Mouse (Mus musculus): Measurements from ENCODE around the gene Vps18.
A peak's percentile ranks its signal among the peaks of the same experiment; 100 is the strongest.

Gene Vps18

GRCm38 (mm10) chr2:119288270-119288882 lies at the start of gene Vps18:
Gene Vps18 (plus strand): TSS chr2:119288740.
- DNase-seq (ENCODE audit: low read depth, low spot score) = peak; percentile 98

- DNase-seq (ENCODE audit: low read depth, low spot score) = no peak
Measured at GRCm38 (mm10) chr2:119240075-119240818, 48.3 kb upstream of the Vps18 start.

- no peak for DNase-seq (ENCODE audit: low read depth, low spot score)
Measured at GRCm38 (mm10) chr2:119240819-119241186, 47.7 kb upstream of the Vps18 start.

DNA sequence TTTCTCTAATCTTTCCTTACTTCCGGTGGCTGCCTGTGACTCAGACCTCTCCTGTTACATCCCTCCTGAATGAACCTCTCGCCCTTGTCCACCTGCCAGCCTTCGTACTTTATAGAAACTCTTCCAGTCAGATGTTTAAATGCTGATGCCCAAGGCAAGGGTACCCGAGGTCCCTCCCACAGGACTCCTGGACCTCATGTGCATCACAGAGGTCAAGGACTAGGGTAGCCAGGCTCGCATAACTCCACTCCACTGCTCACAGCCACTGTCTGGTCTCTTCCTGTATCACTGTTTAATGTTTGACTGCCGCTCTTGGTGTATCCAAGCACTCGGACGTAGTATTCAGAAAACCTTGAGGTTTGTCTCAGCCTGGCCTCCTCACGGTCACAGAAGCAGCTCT lies 46.0 kb upstream of the Vps18 start:
- no peak for DNase-seq (ENCODE audit: low read depth, low spot score)

- DNase-seq (ENCODE audit: low read depth, low spot score) = no peak
Measured at GRCm38 (mm10) chr2:119245246-119245645, 43.3 kb upstream of the Vps18 start.

- DNase-seq (ENCODE audit: low read depth, low spot score) = no peak
Measured at GRCm38 (mm10) chr2:119247904-119248303, 40.6 kb upstream of the Vps18 start.

DNA sequence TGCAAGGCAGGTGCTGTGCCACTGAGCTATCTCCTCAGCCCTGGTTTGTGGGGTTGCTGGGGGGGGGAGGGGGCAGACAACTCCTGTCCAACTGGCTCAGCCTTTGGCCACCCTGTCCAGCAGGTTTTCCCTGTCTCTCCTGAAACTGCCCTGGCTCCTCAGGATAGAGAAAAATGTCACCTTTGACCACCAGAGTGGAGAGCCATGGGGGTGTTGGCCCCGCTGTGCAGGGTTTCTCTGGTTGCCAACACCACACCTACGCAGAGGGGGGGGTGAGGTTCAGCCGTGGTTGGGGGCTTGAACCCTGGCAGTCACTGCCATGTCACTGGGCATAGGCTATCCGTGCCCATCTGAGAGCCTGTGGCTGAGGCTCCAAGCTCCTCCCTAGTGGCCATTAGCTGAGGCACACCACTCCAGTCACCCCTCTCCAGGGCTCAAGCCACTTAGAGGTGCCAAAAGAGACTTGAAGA lies 38.9 kb upstream of the Vps18 start:
- no peak for DNase-seq (ENCODE audit: low read depth, low spot score)

DNA sequence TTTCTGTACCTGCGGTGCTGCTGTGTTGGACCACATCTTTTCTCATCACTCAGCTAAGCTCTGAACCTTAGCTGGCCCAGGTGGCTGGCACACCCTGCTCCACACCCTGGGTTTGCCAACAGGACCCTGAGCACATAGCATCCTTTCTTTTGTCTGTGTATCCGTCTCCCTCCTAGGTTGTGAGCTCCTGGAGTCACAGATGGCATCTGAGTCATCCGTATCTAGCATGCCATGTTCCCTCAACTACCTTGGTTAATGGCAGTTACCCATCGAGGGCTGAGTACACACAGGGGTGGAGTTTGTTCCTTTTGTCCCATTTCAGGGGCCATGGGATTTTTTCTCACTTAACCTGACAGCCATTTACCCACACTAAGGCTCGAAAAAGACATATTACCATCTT lies 38.2 kb upstream of the Vps18 start:
- DNase-seq (ENCODE audit: low read depth, low spot score) = no peak

DNA sequence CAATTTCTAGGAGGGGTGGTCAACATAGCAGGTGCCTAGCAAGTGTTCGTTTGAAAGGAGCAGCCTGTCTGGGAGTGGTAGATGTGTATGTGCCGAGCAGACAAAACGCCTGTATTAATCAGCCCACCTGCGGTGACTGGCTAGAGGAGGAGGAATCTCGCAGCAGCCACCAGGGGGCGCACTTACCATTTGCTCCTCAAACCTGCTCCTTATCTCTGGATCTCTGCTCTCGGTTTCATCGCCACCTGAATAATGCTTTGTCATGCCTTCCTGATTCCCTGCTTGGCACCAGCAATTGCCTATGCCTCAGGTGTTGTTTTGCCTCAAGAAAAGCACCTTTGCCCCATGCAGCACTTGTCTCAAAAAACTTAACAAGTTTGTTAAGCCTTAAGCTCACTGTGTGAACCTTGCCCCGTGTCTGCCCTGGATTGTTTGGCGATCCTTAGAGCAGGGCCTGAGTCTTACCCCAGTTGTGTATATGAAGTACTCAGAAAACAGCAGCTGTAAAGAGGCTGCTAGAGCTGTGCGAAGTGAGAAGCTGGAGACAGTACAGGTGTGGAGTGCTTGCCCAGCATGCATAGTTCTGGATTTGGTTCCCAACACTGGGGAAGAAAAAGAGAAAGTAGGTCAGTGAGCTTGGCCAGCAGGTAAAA lies 37.6 kb upstream of the Vps18 start:
- DNase-seq (ENCODE audit: low read depth, low spot score) = peak; percentile 69

GRCm38 (mm10) chr2:119254976-119255375 lies 33.6 kb upstream of the Vps18 start:
- no peak for DNase-seq (ENCODE audit: low read depth, low spot score)

DNA sequence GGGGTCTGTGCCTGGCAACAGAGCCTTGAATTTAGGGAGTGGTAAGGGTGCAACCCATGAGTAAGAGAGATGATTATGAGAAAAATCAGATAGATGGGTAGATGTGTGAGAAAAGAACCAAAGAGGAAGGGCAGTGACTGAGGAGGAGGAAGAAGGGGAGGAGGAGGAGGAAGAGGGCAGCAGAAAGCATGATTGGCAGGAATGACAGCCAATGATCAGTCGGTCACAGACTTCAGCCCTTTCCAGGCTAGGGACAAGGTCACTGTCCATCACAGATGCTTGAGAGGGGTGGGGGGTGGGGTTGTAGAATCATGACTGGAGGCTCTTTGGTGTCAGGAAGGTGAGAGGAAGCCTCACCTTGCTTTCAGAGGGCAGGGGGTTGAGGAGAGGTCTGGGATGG lies 28.0 kb upstream of the Vps18 start:
- no peak for DNase-seq (ENCODE audit: low read depth, low spot score)

GRCm38 (mm10) chr2:119261326-119261725 lies 27.2 kb upstream of the Vps18 start:
- no peak for DNase-seq (ENCODE audit: low read depth, low spot score)

DNA sequence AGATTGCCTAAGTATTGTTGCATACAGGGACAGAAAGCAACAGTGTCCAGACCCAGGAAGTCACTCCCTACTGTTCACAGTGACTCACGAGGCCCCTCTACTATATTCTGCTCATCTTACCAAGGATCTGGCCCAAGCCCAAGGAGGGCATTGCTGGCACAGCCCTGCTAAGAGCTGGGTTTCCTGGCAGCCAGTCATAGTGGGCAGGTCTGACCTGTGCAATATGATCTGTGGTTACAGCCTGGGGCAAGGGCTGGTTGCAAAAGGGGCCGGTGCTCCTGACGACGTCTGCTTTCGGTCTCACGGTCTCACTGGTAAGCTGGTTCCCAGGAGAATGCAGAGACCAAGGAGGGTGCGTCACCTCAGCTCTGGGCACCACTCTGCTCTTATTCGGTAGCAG lies 25.6 kb upstream of the Vps18 start:
- DNase-seq (ENCODE audit: low read depth, low spot score) = no peak

- DNase-seq (ENCODE audit: low read depth, low spot score) = no peak
Measured at GRCm38 (mm10) chr2:119263813-119264212, 24.7 kb upstream of the Vps18 start.

DNA sequence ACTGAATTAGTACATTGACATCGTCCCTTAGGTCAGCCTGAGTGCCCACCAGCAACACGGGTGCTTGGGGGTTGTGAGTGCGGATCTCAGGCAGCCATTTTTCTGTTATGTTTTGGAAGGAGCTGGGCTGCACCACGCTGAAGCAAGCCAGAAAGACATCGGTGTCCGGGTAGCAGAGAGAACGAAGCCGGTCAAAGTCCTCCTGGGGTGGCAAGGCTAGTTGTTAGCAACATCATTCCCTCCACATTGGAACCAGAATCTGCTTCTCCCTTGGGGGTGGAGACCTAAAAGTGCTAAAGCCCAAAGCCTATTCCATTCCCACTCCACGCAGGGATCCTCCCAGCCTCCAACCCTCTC lies 18.3 kb upstream of the Vps18 start:
- DNase-seq (ENCODE audit: low read depth, low spot score) = no peak

GRCm38 (mm10) chr2:119270643-119271331 lies 17.8 kb upstream of the Vps18 start, which contains the start of gene Rhov:
Gene Rhov (minus strand): TSS chr2:119271272.
- DNase-seq (ENCODE audit: low read depth, low spot score) = no peak

DNA sequence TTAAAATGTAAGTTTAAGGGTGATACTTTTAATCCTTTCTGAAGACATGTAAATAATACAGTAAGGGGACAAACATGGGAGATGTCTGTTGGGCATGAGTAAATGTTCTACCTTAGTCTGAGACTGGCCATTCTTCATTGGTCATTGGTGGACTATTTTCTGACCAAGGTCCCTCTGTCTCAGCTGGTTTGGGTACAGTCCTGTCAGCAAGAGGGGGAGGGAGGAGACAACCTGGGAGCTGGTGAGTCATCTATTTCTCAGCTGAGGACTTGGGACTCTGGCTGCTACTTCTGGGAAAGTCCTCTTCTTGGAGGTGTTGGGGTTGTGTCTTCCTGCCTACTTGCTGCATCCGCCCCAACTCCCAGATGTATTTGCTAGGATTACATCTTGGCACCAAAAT lies 14.4 kb upstream of the Vps18 start:
- DNase-seq (ENCODE audit: low read depth, low spot score) = no peak

DNA sequence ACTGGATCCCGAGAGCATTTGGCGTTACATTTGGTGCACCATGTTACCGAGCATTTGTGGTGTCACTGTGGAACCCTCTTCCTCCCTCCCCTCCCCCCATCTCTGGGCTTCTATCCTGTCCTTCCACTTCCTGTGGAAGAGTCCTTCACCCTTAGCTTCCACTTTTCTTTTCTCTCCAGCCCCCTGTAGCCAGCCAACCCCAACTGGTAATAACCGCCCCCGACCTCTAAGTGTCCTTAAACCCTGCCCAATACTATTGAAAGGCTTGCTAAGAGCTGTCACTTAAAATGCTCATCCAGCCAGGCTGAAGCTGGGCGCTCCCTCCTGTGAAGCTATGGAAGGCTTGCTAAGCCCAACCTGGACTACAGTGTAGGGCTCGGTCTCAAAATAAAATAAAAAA lies 11.6 kb upstream of the Vps18 start:
- no peak for DNase-seq (ENCODE audit: low read depth, low spot score)

DNA sequence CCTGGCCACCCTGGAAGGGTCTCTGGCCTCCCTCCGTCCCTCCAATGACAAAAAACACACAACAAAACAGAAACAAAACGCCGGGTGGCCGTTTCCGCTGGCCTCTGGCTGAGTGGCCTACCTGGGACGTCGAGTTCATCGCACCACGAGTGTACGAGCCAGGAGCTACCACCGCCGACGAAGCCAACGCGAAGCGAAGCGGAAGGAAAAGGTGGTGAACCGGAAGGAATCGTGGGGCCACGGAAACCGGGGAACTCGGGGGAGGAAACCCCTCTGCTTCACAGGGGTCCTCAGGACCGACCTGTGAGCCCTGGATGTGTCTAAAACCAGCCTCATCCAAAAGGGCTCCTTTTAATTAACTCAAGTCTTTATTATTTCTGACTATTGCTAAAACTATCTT lies 10.7 kb upstream of the Vps18 start:
- no peak for DNase-seq (ENCODE audit: low read depth, low spot score)

DNA sequence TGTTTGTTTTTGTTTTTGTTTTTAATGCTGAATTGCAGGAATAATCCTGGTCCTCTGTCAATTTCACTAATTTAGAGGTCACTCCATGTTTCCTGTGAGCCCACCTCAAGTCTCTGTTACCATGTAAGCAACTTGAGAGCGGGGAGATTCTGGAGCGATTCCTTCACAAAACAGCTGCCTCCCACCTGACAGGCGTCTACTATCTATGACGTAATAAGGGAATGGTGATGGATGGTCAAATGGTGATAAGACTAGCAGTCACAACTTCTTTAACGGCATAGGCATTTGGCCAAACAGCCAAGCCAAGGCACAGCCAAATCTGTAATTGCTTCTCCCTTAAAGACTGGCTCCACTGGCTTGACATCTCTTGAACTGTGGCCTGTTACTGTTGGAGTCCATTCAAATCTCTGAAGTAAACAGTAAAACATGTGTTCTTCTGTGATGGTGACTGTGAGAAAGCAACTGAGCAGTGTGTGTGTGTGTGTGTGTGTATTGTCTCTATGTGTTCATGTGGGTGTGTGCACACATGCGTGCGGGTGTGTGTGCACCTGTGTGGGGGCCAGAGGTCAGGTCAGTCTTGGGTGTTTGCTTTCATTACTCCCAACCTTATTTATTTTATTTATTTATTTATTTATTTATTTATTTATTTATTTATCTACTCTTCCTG lies 6.5 kb upstream of the Vps18 start:
- no peak for DNase-seq (ENCODE audit: low read depth, low spot score)

DNA sequence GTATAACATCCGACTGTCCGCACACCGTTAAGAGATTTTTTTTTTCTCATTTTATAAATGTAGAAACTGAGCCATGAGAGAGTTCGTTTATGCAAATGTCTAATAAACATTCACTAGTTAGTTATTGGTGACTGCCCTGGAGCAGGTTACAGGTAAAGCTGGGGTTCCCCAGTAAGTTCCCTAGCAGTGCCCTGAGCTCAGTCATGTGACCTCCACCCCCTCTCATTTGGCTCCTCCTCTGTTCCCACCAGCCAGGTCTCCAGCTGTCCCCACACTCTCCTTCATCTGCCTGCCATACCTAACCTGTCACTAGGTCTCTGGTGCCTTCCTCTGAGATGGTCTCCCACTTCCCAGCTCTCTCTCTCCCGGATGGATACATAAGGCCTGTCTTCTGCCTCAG lies 1.2 kb upstream of the Vps18 start:
- DNase-seq (ENCODE audit: low read depth, low spot score) = no peak

- no peak for DNase-seq (ENCODE audit: low read depth, low spot score)
Measured at GRCm38 (mm10) chr2:119289014-119289416, 475 bp downstream of the Vps18 start.

Data from retina, postnatal 7 days (tissue).